Mouse (Mus musculus) limb, embryonic 11.5 days (tissue): ENCODE data around the gene Dlg2. TPM values are rescaled to one million over a fixed set of nuclear protein-coding genes. Genes with fewer than 3 reads are reported as not detected.

ENCODE experiments used
- ATAC-seq: fragments of 200-750 bp; cut with Nextera tagmentation; 2 replicates; pipeline ENCODE4 v1.8.0; 2017; ENCODE audit warnings: low read depth; ENCODE audit not compliant: insufficient number of reproducible peaks, low FRiP score, low TSS enrichment
- DNase-seq: peaks from one replicate; pipeline ENCODE4 v3.0.0-alpha.2; 2015; ENCODE audit warnings: low spot score
- H3K27ac ChIP-seq: fragments of 300-500 bp; sonication (generic); replicated peaks from 2 replicates; pipeline ENCODE4 v1.5.1; 2014; ENCODE audit warnings: low read depth, mild to moderate bottlenecking, low read length
- H3K27me3 ChIP-seq: fragments of 300-500 bp; sonication (generic); 2 replicates; pipeline ENCODE4 v1.6.1; 2014; ENCODE audit warnings: mild to moderate bottlenecking, low read length, mixed read lengths; ENCODE audit not compliant: control insufficient read depth, insufficient read depth
- H3K36me3 ChIP-seq: fragments of 300-500 bp; sonication (generic); 2 replicates; pipeline ENCODE4 v1.6.1; 2014; ENCODE audit warnings: mild to moderate bottlenecking, low read length, moderate library complexity, mixed read lengths; ENCODE audit not compliant: control insufficient read depth, insufficient read depth
- H3K4me1 ChIP-seq: fragments of 300-500 bp; sonication (generic); 2 replicates; pipeline ENCODE4 v1.6.1; 2014; ENCODE audit warnings: low read length, mixed read lengths; ENCODE audit not compliant: control insufficient read depth, insufficient read depth
- H3K4me2 ChIP-seq: fragments of 300-500 bp; sonication (generic); 2 replicates; pipeline ENCODE4 v1.6.1; 2014; ENCODE audit warnings: low read depth, mild to moderate bottlenecking, moderate library complexity; ENCODE audit not compliant: severe bottlenecking
- H3K4me3 ChIP-seq: fragments of 300-500 bp; sonication (generic); 2 replicates; pipeline ENCODE4 v1.5.1; 2014; ENCODE audit warnings: low read depth, low read length
- H3K9ac ChIP-seq: fragments of 300-500 bp; sonication (generic); 2 replicates; pipeline ENCODE4 v1.6.1; 2014; ENCODE audit warnings: mild to moderate bottlenecking, low read length
- H3K9me3 ChIP-seq: fragments of 300-500 bp; sonication (generic); 2 replicates; pipeline ENCODE4 v1.6.1; 2016; ENCODE audit warnings: low read length; ENCODE audit not compliant: control insufficient read depth
- WGBS: fragments of 180-500 bp; shearing (Covaris S2); extraction: QIAGEN DNeasy Blood & Tissue Kit; methylation state at CpG from one replicate; pipeline ENCODE4 v1.1.7; 2014; 5-methylcytosine and 5-hydroxymethylcytosine counted together
- polyA plus RNA-seq: library from polyadenylated mRNA; unstranded; fragments of >200 nt; fragmentation: Nextera tagmentation; extraction: Ambion mirVana; gene quantifications from 2 replicates; pipeline ENCODE4 v1.2.1, GENCODE M21; 2014

The Dlg2 gene
- polyA plus RNA-seq, 1 experiment from 2014 or later: 1.3 TPM

DNA sequence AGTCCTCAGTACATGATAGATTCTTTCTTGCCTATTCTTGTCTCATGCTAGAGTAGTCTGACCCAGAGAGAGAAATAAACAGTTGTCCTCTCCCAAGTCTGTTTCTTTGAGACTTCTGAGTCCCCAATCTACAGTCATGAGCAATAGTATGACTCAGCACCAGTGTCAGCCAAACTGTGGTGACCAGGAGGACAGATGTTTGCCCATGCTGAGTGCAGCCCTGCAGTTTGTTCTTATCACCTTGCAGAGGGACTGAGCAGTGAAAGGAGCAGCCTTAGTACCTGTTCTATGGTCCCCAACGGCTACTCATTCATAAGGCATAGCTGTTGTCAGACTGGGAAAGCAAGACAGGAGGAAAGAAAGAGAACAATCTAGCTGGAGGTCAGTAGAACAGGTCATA lies 1072.3 kb downstream of the Dlg2 start:
- no peak overlapping the region for H3K27ac ChIP-seq
- no peak overlapping the region for H3K9ac ChIP-seq
- DNase-seq (no peak), ATAC-seq (no peak)
- H3K27me3 ChIP-seq: no peaks in the 10 kb centered on the region
- no peak overlapping the region for H3K4me3 ChIP-seq
- no peaks in the 10 kb centered on the region for H3K36me3 ChIP-seq
- no peak overlapping the region for H3K4me2 ChIP-seq
- WGBS: 80% methylated on average over 1 of the region's 1 CpGs
- H3K4me1 ChIP-seq: no peaks in the 10 kb centered on the region
- no peaks in the 10 kb centered on the region for H3K9me3 ChIP-seq

DNA sequence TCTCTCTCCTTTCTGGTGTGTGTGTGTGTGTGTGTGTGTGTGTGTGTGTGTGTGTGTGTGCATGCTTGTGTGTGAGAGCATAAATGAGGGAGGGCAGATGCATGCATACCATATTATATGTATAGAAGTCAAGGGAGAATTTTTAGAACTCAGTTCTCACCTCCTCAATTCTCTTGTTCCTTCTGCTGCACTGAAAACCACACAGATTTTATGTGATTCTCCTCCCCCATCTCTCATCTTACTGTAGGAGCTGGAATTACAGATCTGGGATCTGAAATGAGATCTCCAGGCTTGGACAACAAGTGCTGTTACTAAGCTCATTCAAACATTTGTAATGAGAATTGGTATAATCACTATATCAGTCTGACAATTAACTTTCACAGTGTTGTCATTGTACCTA lies 1081.1 kb downstream of the Dlg2 start:
- Histone ChIP-seq H3K4me3 (no peak overlapping the region), H3K27me3 (no peaks in the 10 kb centered on the region), H3K4me1 (no peaks in the 10 kb centered on the region), H3K9me3 (no peaks in the 10 kb centered on the region), H3K27ac (no peak overlapping the region), H3K36me3 (no peaks in the 10 kb centered on the region), H3K4me2 (no peak overlapping the region), H3K9ac (no peak overlapping the region)
- ATAC-seq (no peak), DNase-seq (no peak)

DNA sequence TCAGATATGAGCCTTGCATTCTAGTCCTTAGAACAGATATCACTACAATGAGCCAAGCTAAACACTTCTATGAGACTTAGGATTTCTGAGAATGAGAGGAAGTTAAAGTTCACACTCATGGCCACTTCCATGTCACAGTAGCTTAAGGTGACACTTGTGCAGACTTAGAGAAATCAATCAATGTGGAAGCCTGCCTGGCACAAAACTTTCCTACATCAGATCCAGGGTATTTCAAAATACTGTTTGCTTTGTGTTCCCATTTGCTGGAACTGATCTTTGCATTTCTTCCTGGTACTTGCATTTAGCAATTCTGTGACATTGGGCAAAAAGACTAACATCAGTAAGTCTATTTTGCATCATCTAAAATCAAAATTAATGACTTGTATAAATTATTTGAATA lies 1091.0 kb downstream of the Dlg2 start:
- no peaks in the 10 kb centered on the region for H3K4me1 ChIP-seq
- no peak overlapping the region for H3K4me3 ChIP-seq
- no peak for DNase-seq
- no peak overlapping the region for H3K27ac ChIP-seq
- H3K4me2 ChIP-seq: no peak overlapping the region
- no peaks in the 10 kb centered on the region for H3K36me3 ChIP-seq
- no peaks in the 10 kb centered on the region for H3K27me3 ChIP-seq
- no peak for ATAC-seq
- no peaks in the 10 kb centered on the region for H3K9me3 ChIP-seq
- no peak overlapping the region for H3K9ac ChIP-seq

DNA sequence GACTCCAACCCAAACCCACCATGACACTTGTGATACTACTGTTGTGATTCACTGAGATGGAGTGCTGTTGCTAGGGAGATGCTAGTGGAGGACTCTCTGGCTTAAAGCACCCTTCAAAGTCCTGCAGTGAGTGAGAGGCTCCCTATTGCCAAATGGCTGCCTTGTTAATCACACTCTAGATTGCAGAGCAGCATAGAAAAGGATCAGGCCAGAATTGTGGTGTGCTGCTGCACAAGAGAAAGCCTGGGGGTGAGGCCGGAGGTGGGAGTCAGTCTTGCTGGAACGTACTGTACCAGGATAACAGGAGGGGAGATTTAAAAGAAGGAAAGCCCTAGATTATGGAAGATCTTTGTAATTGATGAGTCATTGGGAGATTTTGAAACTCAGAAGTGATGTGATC lies 1094.5 kb downstream of the Dlg2 start:
- no peak for ATAC-seq
- no peaks in the 10 kb centered on the region for H3K4me1 ChIP-seq
- no peak overlapping the region for H3K4me3 ChIP-seq
- H3K36me3 ChIP-seq: no peaks in the 10 kb centered on the region
- no peak overlapping the region for H3K9ac ChIP-seq
- 90% methylated on average over 2 of the region's 2 CpGs for WGBS
- H3K27ac ChIP-seq: no peak overlapping the region
- H3K4me2 ChIP-seq: no peak overlapping the region
- H3K27me3 ChIP-seq: no peaks in the 10 kb centered on the region
- no peaks in the 10 kb centered on the region for H3K9me3 ChIP-seq
- no peak for DNase-seq

DNA sequence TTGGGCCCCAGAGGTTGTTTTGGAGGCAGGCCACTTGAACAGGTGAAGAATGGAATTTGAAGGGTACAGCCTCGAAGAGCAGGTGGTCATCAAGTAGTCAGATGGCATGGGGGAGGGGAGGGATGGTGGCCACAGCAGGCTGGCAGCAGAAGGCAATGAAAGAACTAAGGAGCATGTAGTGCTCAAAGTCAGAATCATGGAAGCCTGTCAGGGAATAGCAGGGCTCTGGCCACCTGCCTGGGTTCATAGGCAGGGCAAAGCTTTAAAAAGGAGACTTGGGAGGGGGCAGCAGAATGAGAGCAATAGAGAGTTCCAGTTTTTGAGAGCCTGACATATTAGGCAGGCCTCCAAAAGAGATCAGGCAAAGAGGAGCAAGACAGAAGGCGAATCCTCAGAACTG lies 1096.2 kb downstream of the Dlg2 start:
- Histone ChIP-seq H3K4me3 (no peak overlapping the region), H3K36me3 (no peaks in the 10 kb centered on the region), H3K4me1 (no peaks in the 10 kb centered on the region), H3K9me3 (no peaks in the 10 kb centered on the region), H3K27ac (no peak overlapping the region), H3K4me2 (no peak overlapping the region), H3K9ac (no peak overlapping the region), H3K27me3 (no peaks in the 10 kb centered on the region)
- no peak for DNase-seq
- WGBS: 59% methylated on average over 2 of the region's 2 CpGs
- no peak for ATAC-seq

DNA sequence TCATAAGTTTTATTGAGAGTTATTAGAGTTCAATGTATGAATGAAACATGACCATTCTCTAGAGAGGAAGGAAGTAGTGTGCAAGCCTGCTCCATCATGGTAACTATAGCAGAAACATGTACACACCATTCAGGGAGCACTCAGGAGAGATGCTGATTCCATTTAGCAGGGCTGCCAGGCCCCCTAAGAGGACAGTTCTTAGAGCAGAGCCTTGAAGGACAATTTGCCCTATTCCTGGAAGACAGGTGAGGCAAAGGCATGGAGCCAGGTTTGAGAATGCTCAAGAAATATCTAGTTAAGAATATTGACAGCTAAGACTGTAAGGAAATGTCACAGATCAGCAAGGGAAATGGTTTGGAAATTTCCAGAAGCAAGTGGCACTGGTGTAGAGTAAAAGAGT lies 1096.8 kb downstream of the Dlg2 start:
- DNase-seq: no peak
- no peaks in the 10 kb centered on the region for H3K27me3 ChIP-seq
- no peak for ATAC-seq
- H3K4me1 ChIP-seq: no peaks in the 10 kb centered on the region
- H3K4me2 ChIP-seq: no peak overlapping the region
- no peak overlapping the region for H3K4me3 ChIP-seq
- no peak overlapping the region for H3K27ac ChIP-seq
- no peaks in the 10 kb centered on the region for H3K9me3 ChIP-seq
- no peaks in the 10 kb centered on the region for H3K36me3 ChIP-seq
- no peak overlapping the region for H3K9ac ChIP-seq

DNA sequence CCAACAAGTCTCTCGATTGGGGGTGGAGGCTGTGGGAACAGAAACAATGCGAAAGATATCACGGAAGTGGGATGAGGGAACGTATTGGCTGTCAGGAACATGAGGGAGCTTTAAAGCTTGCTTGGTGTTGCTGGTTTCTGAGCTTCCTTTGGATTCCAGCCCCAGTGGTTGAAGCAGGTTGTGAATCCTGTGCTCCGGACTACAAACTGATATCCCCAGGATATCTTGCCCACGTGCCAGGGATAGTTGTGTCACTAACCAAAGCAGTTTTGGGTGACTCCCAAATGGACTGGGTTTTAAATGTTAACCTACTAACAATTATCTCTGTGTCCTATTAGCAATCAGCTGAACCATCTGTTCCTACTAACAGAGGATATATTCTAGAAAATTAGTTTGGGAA lies 1099.7 kb downstream of the Dlg2 start:
- H3K9me3 ChIP-seq: no peaks in the 10 kb centered on the region
- H3K27me3 ChIP-seq: no peaks in the 10 kb centered on the region
- H3K27ac ChIP-seq: no peak overlapping the region
- DNase-seq (no peak), ATAC-seq (no peak)
- no peak overlapping the region for H3K9ac ChIP-seq
- H3K4me2 ChIP-seq: no peak overlapping the region
- no peaks in the 10 kb centered on the region for H3K36me3 ChIP-seq
- H3K4me3 ChIP-seq: no peak overlapping the region
- WGBS: 84% methylated on average over 6 of the region's 6 CpGs
- no peaks in the 10 kb centered on the region for H3K4me1 ChIP-seq

DNA sequence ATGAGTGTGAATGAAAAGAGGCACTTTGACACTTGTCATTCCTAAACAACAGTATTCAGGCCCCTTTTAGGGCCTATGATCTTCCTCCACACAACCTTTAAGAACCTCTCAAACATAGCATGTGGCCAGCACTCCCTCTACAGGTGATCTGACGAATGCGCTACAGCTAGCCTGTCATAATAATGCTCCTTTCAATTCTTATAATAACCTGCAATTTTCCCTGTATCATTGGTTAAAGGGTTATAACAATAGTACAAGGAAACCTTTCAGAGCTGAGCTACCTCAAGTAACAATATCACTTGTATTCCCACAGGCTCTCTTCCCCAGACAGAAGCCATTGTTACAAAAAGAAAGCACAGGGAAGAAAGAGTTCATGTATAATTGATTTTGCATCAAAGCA lies 1105.7 kb downstream of the Dlg2 start:
- no peak for ATAC-seq
- Histone ChIP-seq H3K4me2 (no peak overlapping the region), H3K4me1 (no peaks in the 10 kb centered on the region), H3K27me3 (no peaks in the 10 kb centered on the region), H3K9ac (no peak overlapping the region), H3K36me3 (no peaks in the 10 kb centered on the region), H3K27ac (no peak overlapping the region), H3K4me3 (no peak overlapping the region), H3K9me3 (no peaks in the 10 kb centered on the region)
- DNase-seq: no peak
- 69% methylated on average over 2 of the region's 2 CpGs for WGBS

DNA sequence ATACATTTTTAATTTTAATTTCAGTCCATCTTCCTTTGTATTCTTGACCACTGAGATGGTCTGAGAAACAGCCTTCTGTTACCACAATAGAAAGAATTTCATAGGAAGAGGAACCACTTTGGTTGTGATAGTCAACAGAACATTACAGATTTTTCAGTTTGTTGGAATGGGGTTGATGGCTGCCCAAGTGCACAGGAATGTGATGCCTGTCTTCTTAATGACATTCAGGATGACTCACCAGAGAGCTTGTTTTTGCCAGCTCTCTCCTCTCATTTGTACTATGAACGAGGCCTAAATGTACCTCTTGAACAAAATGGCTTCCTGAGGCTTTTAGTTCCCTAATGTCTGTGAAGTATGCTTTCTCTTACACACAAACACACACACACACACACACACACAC lies 1107.1 kb downstream of the Dlg2 start:
- WGBS: 69% methylated on average over 1 of the region's 1 CpGs
- ATAC-seq: no peak
- H3K9me3 ChIP-seq: no peaks in the 10 kb centered on the region

More for the DNA sequence above, 1107.1 kb downstream of the Dlg2 start:
- Histone ChIP-seq H3K27me3 (no peaks in the 10 kb centered on the region), H3K9ac (no peak overlapping the region), H3K36me3 (no peaks in the 10 kb centered on the region), H3K4me2 (no peak overlapping the region), H3K4me1 (no peaks in the 10 kb centered on the region), H3K27ac (no peak overlapping the region), H3K4me3 (no peak overlapping the region)
- no peak for DNase-seq
